In genomic region chr16:57593422-57594157, GRCm38 (mm10) we compare ENCODE assay signal across 8 mouse cellular contexts. TPM values are rescaled to one million over a fixed set of nuclear protein-coding genes. Genes with fewer than 3 reads are reported as not detected.
DNase-seq lines count a peak whose midpoint lies in the region.

No protein-coding gene starts in this region.

- intact Hi-C loops in left cerebral cortex, postnatal 4 days (cut with DNase I): loop anchor here (10.0 kb wide), 2 partner anchors 199 to 819 kb away; no protein-coding TSS in a partner anchor
- intact Hi-C loops in left cerebral cortex, postnatal 14 days (cut with DNase I): loop anchor here (10.0 kb wide), 1 partner anchor 819 kb away; no protein-coding TSS in a partner anchor

- peak; percentile 33 for DNase-seq in left cerebral cortex, adult 11 months (ENCODE audit: low spot score)
- no peak for DNase-seq in left cerebral cortex, postnatal 4 days
- DNase-seq in ES-CJ7 (ENCODE audit: low read depth, low spot score): peak; percentile 64
- DNase-seq in cerebellum, adult 8-10 months: peak; percentile 35
- peak; percentile 42 for DNase-seq in heart, postnatal 4 days
- peak; percentile 60 for DNase-seq in left cerebral cortex, postnatal 14 days (ENCODE audit: low spot score in 2 of 2)
- peak; percentile 29 for DNase-seq in retina, adult 2 months (ENCODE audit: low read depth, low spot score)
- DNase-seq in adrenal gland, adult 8-10 months: no peak

RNA-seq across cellular contexts. Expression of gene Cmss1, which starts 13.1 kb away (rescaled TPM):
- total RNA-seq in left cerebral cortex, postnatal 4 days (2021): 10 to 100 TPM; 16.4 to 17.0 TPM
- total RNA-seq in heart, postnatal 4 days (2021): 10 to 100 TPM; 33.9 to 39.6 TPM
- total RNA-seq in left cerebral cortex, postnatal 14 days (2021): 10 to 100 TPM; 14.2 to 17.0 TPM
- 10 to 100 TPM; 16.6 to 25.6 (median 17.6) TPM for total RNA-seq in adrenal gland, adult 8-10 months (2022)

Comparison
In these comparisons a context has a peak if more than half of its experiments do, and no peak if none do; other contexts are left out.
1. DNase-seq: peak in left cerebral cortex, adult 11 months (single experiment), ES-CJ7 (single experiment), cerebellum, adult 8-10 months (single experiment), heart, postnatal 4 days (single experiment), left cerebral cortex, postnatal 14 days (2 of 2) and retina, adult 2 months (single experiment); none in left cerebral cortex, postnatal 4 days (single experiment) and adrenal gland, adult 8-10 months (single experiment).